Mouse (Mus musculus) CH12.LX (cell line): ENCODE measurements around the gene Pld2.
A peak's percentile ranks its signal among the peaks of the same experiment; 100 is the strongest.

ENCODE experiments used
- CHD2 ChIP-seq: IDR thresholded peaks from 2 replicates; pipeline ENCODE4 v1.6.1; 2011; ENCODE audit warnings: low read length, improper control_type of control experiment
- CTCF ChIP-seq, 2 experiments: IDR thresholded peaks in 1 of 2; conservative IDR thresholded peaks in 1 of 2; 2 replicates each; pipeline ENCODE4 v1.5.1; 2011 to 2012; ENCODE audit warnings: low read depth in 2 of 2, low read length in 2 of 2, improper control_type of control experiment in 1 of 2, inconsistent platforms in 1 of 2, mild to moderate bottlenecking in 1 of 2, moderate library complexity in 1 of 2
- E2F4 ChIP-seq: IDR thresholded peaks from 2 replicates; pipeline ENCODE4 v1.6.1; 2011; ENCODE audit warnings: low read depth, low read length, improper control_type of control experiment; ENCODE audit not compliant: insufficient replicate concordance
- EP300 ChIP-seq: IDR thresholded peaks from 2 replicates; pipeline ENCODE4 v1.6.1; 2011; ENCODE audit warnings: low read length, improper control_type of control experiment
- JUND ChIP-seq: conservative IDR thresholded peaks from 2 replicates; pipeline ENCODE4 v1.6.1; 2011; ENCODE audit warnings: low read depth, low read length, improper control_type of control experiment
- MAFK ChIP-seq: IDR thresholded peaks from 2 replicates; pipeline ENCODE4 v1.6.1; 2011; ENCODE audit warnings: low read length, improper control_type of control experiment; ENCODE audit not compliant: insufficient replicate concordance
- MAX ChIP-seq: IDR thresholded peaks from 2 replicates; pipeline ENCODE4 v1.6.1; 2011; ENCODE audit warnings: low read length, improper control_type of control experiment
- MYC ChIP-seq: IDR thresholded peaks from 2 replicates; pipeline ENCODE4 v1.6.1; 2011; ENCODE audit warnings: low read depth, mild to moderate bottlenecking, improper control_type of control experiment, low read length
- POLR2A ChIP-seq: IDR thresholded peaks from 2 replicates; pipeline ENCODE4 v1.6.1; 2011; ENCODE audit warnings: low read depth, mild to moderate bottlenecking, improper control_type of control experiment, low read length
- RAD21 ChIP-seq: IDR thresholded peaks from 2 replicates; pipeline ENCODE4 v1.6.1; 2011; ENCODE audit warnings: low read depth, mild to moderate bottlenecking, low read length, improper control_type of control experiment, moderate library complexity
- SMC3 ChIP-seq: IDR thresholded peaks from 2 replicates; pipeline ENCODE4 v1.6.1; 2011; ENCODE audit warnings: low read depth, low read length, improper control_type of control experiment
- TCF12 ChIP-seq: IDR thresholded peaks from 2 replicates; pipeline ENCODE4 v1.6.1; 2014; ENCODE audit warnings: low read depth, mild to moderate bottlenecking, inconsistent platforms, low read length, improper control_type of control experiment
- USF1 ChIP-seq: IDR thresholded peaks from 2 replicates; pipeline ENCODE4 v1.6.1; 2014; ENCODE audit warnings: low read depth, mild to moderate bottlenecking, inconsistent platforms, low read length, improper control_type of control experiment

DNA sequence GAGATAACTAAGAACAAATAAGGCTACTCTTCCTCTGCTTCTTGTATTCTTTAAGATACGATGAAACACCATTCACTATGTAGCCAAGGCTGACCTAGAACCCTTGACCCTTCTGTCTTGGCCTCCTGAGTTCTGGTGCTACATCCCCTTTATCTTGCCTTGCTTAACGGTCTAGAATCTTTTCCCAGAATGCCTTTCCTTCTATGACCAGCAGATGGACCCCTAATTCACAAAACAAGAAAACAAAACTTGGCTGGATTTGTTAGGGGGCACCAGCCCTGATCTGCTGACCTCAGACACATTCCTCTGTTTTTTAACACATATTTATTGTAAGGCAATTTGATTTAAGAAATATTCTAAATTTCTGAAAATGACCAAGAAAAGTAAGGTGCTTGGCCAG, 23.5 kb upstream of the Pld2 start:
- TF ChIP-seq MYC = no peak
- no peak for TF ChIP-seq MAX
- no peak for TF ChIP-seq POLR2A
- TF ChIP-seq TCF12 = peak; percentile 51; the same call in 1 of the 2 replicates
- peak; percentile 85 to 98 for TF ChIP-seq CTCF (conservative IDR thresholded peaks at IDR 0.05 in 1 of 2, IDR thresholded peaks at IDR 0.05 in 1 of 2; ENCODE audit: low read depth in 2 of 2, low read length in 2 of 2)
- no peak; the same call in none of the 2 replicates for TF ChIP-seq RAD21
- TF ChIP-seq USF1 = no peak
- peak; percentile 98 for TF ChIP-seq SMC3
- TF ChIP-seq EP300 = no peak
- peak; percentile 73 for TF ChIP-seq MAFK
- TF ChIP-seq E2F4 = no peak
- TF ChIP-seq CHD2 = no peak
- TF ChIP-seq JUND = peak; percentile 50; the same call in 1 of the 2 replicates
